In genomic region chr10:81210154-81210553, GRCm38 (mm10) we compare ENCODE assay signal across 19 mouse cellular contexts. TPM values are rescaled to one million over a fixed set of nuclear protein-coding genes. Genes with fewer than 3 reads are reported as not detected.
DNase-seq lines count a peak whose midpoint lies in the region; ATAC-seq and TF ChIP-seq lines count a peak whose summit lies in the region.
"Had no signal": no experiment of that assay in that cellular context is flagged by ENCODE, and none has a peak within 500 bp of the region (broad histone marks: within the 10 kb centered on the region; RNA-seq: fewer than 3 reads in every experiment).

No protein-coding gene starts in this region.

- no peak for TF ChIP-seq EP300 in lung, postnatal 0 days (IDR thresholded peaks at IDR 0.05)
- TF ChIP-seq EP300 in MEL (IDR thresholded peaks at IDR 0.05; ENCODE audit: low read depth in 1 of 2, low read length in 2 of 2) = no peak

- ATAC-seq in CD4-positive, CD25-positive, alpha-beta regulatory T cell, adult 4 months = no peak
- ATAC-seq in intestine, postnatal 0 days = no peak
- no peak for ATAC-seq in intestine, embryonic 15.5 days
- ATAC-seq in lung, postnatal 0 days = no peak
- ATAC-seq: forebrain, embryonic 13.5 days had no signal

- no peaks in the 10 kb centered on the region for H3K27me3 ChIP-seq in intestine, postnatal 0 days (replicated peaks; ENCODE audit: control insufficient read depth, insufficient read depth, low read length)
- no peaks in the 10 kb centered on the region for H3K27me3 ChIP-seq in intestine, embryonic 15.5 days (replicated peaks)
- H3K27me3 ChIP-seq in lung, postnatal 0 days (replicated peaks; ENCODE audit: insufficient read depth, low read length) = no peaks in the 10 kb centered on the region
- no peaks in the 10 kb centered on the region; a peak in 1 of 4 replicates for H3K27me3 ChIP-seq in MEL (ENCODE audit: control insufficient read depth in 1 of 2, insufficient read depth in 2 of 2, low read length in 2 of 2)
- H3K27me3 ChIP-seq: forebrain, embryonic 13.5 days; heart, embryonic 13.5 days; hindbrain, embryonic 13.5 days had no signal

- H3K4me2 ChIP-seq in intestine, postnatal 0 days (replicated peaks; ENCODE audit: low read depth) = no peak overlapping the region
- H3K4me2 ChIP-seq in intestine, embryonic 15.5 days (replicated peaks) = no peak overlapping the region
- no peak overlapping the region for H3K4me2 ChIP-seq in lung, postnatal 0 days (replicated peaks; ENCODE audit: low read depth, low read length)
- H3K4me2 ChIP-seq: embryonic facial prominence, embryonic 15.5 days; forebrain, embryonic 13.5 days; heart, embryonic 13.5 days; hindbrain, embryonic 13.5 days; kidney, embryonic 15.5 days had no signal

- no peak overlapping the region for H3K4me3 ChIP-seq in intestine, postnatal 0 days (ENCODE audit: low read depth, low read length)
- no peak overlapping the region for H3K4me3 ChIP-seq in intestine, embryonic 15.5 days (replicated peaks)
- no peak overlapping the region for H3K4me3 ChIP-seq in lung, postnatal 0 days (ENCODE audit: low read depth, low read length)
- no peak overlapping the region for H3K4me3 ChIP-seq in MEL (ENCODE audit: control insufficient read depth in 1 of 2, insufficient read depth in 1 of 2, low read depth in 2 of 2, low read length in 2 of 2)
- H3K4me3 ChIP-seq: embryonic facial prominence, embryonic 15.5 days; forebrain, embryonic 13.5 days; heart, embryonic 13.5 days; hindbrain, embryonic 13.5 days; kidney, embryonic 15.5 days; limb, embryonic 10.5 days had no signal

- H3K9ac ChIP-seq in intestine, postnatal 0 days (ENCODE audit: low read depth, low read length) = no peak overlapping the region
- no peak overlapping the region for H3K9ac ChIP-seq in intestine, embryonic 15.5 days
- H3K9ac ChIP-seq in lung, postnatal 0 days (replicated peaks; ENCODE audit: low read depth) = no peak overlapping the region
- H3K9ac ChIP-seq in MEL (ENCODE audit: control insufficient read depth, low read depth, low read length, poor library complexity, severe bottlenecking) = no peak overlapping the region
- H3K9ac ChIP-seq: embryonic facial prominence, embryonic 15.5 days; forebrain, embryonic 13.5 days; heart, embryonic 13.5 days; hindbrain, embryonic 13.5 days; kidney, embryonic 15.5 days had no signal

- no peak for TF ChIP-seq POLR2A in MEL (IDR thresholded peaks at IDR 0.05; ENCODE audit: control insufficient read depth in 1 of 2, insufficient read depth in 1 of 2, low read depth in 1 of 2, low read length in 2 of 2, poor library complexity in 1 of 2)

- peak; percentile 26 for DNase-seq in CD4-positive, CD25-positive, alpha-beta regulatory T cell, adult 2 months (ENCODE audit: low read depth, low spot score)
- DNase-seq in lung, postnatal 0 days (ENCODE audit: low spot score) = no peak
- DNase-seq in lung, postnatal 4 days = no peak
- peak; percentile 45 for DNase-seq in MEL (ENCODE audit: low read depth, low spot score)
- no peak for DNase-seq in kidney, postnatal 4 days
- DNase-seq: adrenal gland, postnatal 25 days; lung, adult 2 months had no signal

- 97% methylated on average over 5 of the region's 5 CpGs for WGBS in intestine, postnatal 0 days
- 97% methylated on average over 5 of the region's 5 CpGs for WGBS in intestine, embryonic 15.5 days
- 93% methylated on average over 5 of the region's 5 CpGs for WGBS in lung, postnatal 0 days

- no peak overlapping the region for H3K27ac ChIP-seq in intestine, postnatal 0 days (ENCODE audit: low read depth, low read length)
- H3K27ac ChIP-seq in intestine, embryonic 15.5 days = no peak overlapping the region
- H3K27ac ChIP-seq in lung, postnatal 0 days (ENCODE audit: low read length) = no peak overlapping the region
- no peak overlapping the region for H3K27ac ChIP-seq in MEL (ENCODE audit: control insufficient read depth, low read depth, low read length)
- H3K27ac ChIP-seq: embryonic facial prominence, embryonic 15.5 days; forebrain, embryonic 13.5 days; heart, embryonic 13.5 days; hindbrain, embryonic 13.5 days; kidney, embryonic 15.5 days; limb, embryonic 10.5 days had no signal

- peak; percentile 45; the same call in 1 of the 2 replicates for TF ChIP-seq CTCF in intestine, postnatal 0 days (IDR thresholded peaks at IDR 0.05; ENCODE audit: low read depth)
- peak; percentile 29 for TF ChIP-seq CTCF in lung, postnatal 0 days (IDR thresholded peaks at IDR 0.05)
- peak; percentile 46 to 67 (median 57) for TF ChIP-seq CTCF in MEL (IDR thresholded peaks at IDR 0.05 in 2 of 3, conservative IDR thresholded peaks at IDR 0.05 in 1 of 3; ENCODE audit: control insufficient read depth in 1 of 3, insufficient read depth in 1 of 3, low read depth in 2 of 3, low read length in 3 of 3, poor library complexity in 1 of 3, severe bottlenecking in 1 of 3)

- no peaks in the 10 kb centered on the region for H3K4me1 ChIP-seq in intestine, postnatal 0 days (replicated peaks; ENCODE audit: control insufficient read depth, insufficient read depth, low read length)
- no peaks in the 10 kb centered on the region for H3K4me1 ChIP-seq in intestine, embryonic 15.5 days (replicated peaks)
- H3K4me1 ChIP-seq in lung, postnatal 0 days (ENCODE audit: insufficient read depth, low read depth, low read length) = no peaks in the 10 kb centered on the region
- no peaks in the 10 kb centered on the region; a peak in 1 of 4 replicates for H3K4me1 ChIP-seq in MEL (ENCODE audit: control insufficient read depth in 1 of 2, insufficient read depth in 2 of 2, low read length in 2 of 2)
- H3K4me1 ChIP-seq: embryonic facial prominence, embryonic 15.5 days; forebrain, embryonic 13.5 days; heart, embryonic 13.5 days; hindbrain, embryonic 13.5 days; kidney, embryonic 15.5 days; limb, embryonic 10.5 days had no signal

- peak; percentile 4; the same call in 1 of the 2 replicates for TF ChIP-seq RAD21 in MEL (IDR thresholded peaks at IDR 0.05; ENCODE audit: low read depth, low read length)

- H3K9me3 ChIP-seq in intestine, postnatal 0 days (ENCODE audit: control insufficient read depth) = no peaks in the 10 kb centered on the region
- 0 out of 2 replicates have a peak, but pooled peaks cover 5% of the 10 kb centered on the region for H3K9me3 ChIP-seq in intestine, embryonic 15.5 days
- H3K9me3 ChIP-seq in lung, postnatal 0 days (ENCODE audit: low read length) = no peaks in the 10 kb centered on the region
- no peaks in the 10 kb centered on the region for H3K9me3 ChIP-seq in MEL (replicated peaks; ENCODE audit: insufficient read depth, low read length)
- H3K9me3 ChIP-seq: embryonic facial prominence, embryonic 15.5 days; kidney, embryonic 15.5 days had no signal

- H3K36me3 ChIP-seq in intestine, postnatal 0 days (ENCODE audit: control insufficient read depth, insufficient read depth) = no peaks in the 10 kb centered on the region
- H3K36me3 ChIP-seq in intestine, embryonic 15.5 days = no peaks in the 10 kb centered on the region
- H3K36me3 ChIP-seq in lung, postnatal 0 days (ENCODE audit: insufficient read depth, low read length) = no peaks in the 10 kb centered on the region
- no peaks in the 10 kb centered on the region for H3K36me3 ChIP-seq in MEL (ENCODE audit: control insufficient read depth in 1 of 2, insufficient read depth in 2 of 2, low read length in 2 of 2)
- H3K36me3 ChIP-seq: embryonic facial prominence, embryonic 15.5 days; heart, embryonic 13.5 days; kidney, embryonic 15.5 days; limb, embryonic 10.5 days had no signal

- no peaks in the 10 kb centered on the region for H3K79me2 ChIP-seq in MEL (ENCODE audit: control insufficient read depth, insufficient read depth, low read length, poor library complexity)

RNA-seq across cellular contexts. Expression of gene Nmrk2, which starts 8.3 kb away (rescaled TPM):
- polyA plus RNA-seq in CD4-positive, CD25-positive, alpha-beta regulatory T cell, adult 4 months (2017; shearing (Covaris generic)) = under 1 TPM; 0.31 to 0.44 TPM
- polyA plus RNA-seq in intestine, postnatal 0 days (2015; fragmentation: Nextera tagmentation; extraction: Ambion mirVana) = 0.08 and 0.10 TPM in 2 replicates
- polyA plus RNA-seq in intestine, embryonic 15.5 days (2015; fragmentation: Nextera tagmentation; extraction: Ambion mirVana) = 0.14 TPM in 1 of 2 replicates, not detected in the other
- polyA plus RNA-seq in lung, postnatal 0 days (2015; fragmentation: Nextera tagmentation; extraction: Ambion mirVana) = 0.80 and 0.92 TPM in 2 replicates
- not detected in 2 replicates for total RNA-seq in MEL (2012; rRNA removed)
- not detected for polyA plus RNA-seq in MEL (2012; ENCODE audit: insufficient read depth in 1 of 2, insufficient read length in 2 of 2, low read depth in 1 of 2, low replicate concordance in 2 of 2, missing spikeins in 1 of 2)
- total RNA-seq: adrenal gland, postnatal 25 days; common myeloid progenitor, adult 5-6 weeks; ES-E14 had no signal
- polyA plus RNA-seq: forebrain, embryonic 13.5 days; kidney, embryonic 15.5 days; limb, embryonic 10.5 days had no signal

RNA-seq across cellular contexts. Expression of gene Atcay, which starts 20.5 kb away (rescaled TPM):
- 1 to 10 TPM; 4.0 to 6.2 TPM for polyA plus RNA-seq in CD4-positive, CD25-positive, alpha-beta regulatory T cell, adult 4 months (2017; shearing (Covaris generic))
- 0.90 and 1.1 TPM in 2 replicates for polyA plus RNA-seq in intestine, postnatal 0 days (2015; fragmentation: Nextera tagmentation; extraction: Ambion mirVana)
- polyA plus RNA-seq in intestine, embryonic 15.5 days (2015; fragmentation: Nextera tagmentation; extraction: Ambion mirVana) = 1.7 TPM in 2 replicates
- not detected in 2 replicates for polyA plus RNA-seq in lung, postnatal 0 days (2015; fragmentation: Nextera tagmentation; extraction: Ambion mirVana)
- 0.19 and 0.20 TPM in 2 replicates for total RNA-seq in MEL (2012; rRNA removed)
- polyA plus RNA-seq in MEL (2012; ENCODE audit: insufficient read depth in 1 of 2, insufficient read length in 2 of 2, low read depth in 1 of 2, low replicate concordance in 2 of 2, missing spikeins in 1 of 2) = under 1 TPM in 1 of 2 experiments, not detected in 1; 0.33 TPM
- total RNA-seq: common myeloid progenitor, adult 5-6 weeks had no signal
- polyA plus RNA-seq: limb, embryonic 10.5 days had no signal

RNA-seq across cellular contexts. Expression of gene Zfr2, which starts 22.8 kb away (rescaled TPM):
- polyA plus RNA-seq in CD4-positive, CD25-positive, alpha-beta regulatory T cell, adult 4 months (2017; shearing (Covaris generic)) = 1 to 10 TPM; 1.6 to 1.7 TPM
- polyA plus RNA-seq in intestine, postnatal 0 days (2015; fragmentation: Nextera tagmentation; extraction: Ambion mirVana) = 3.2 and 3.4 TPM in 2 replicates
- 7.9 and 9.2 TPM in 2 replicates for polyA plus RNA-seq in intestine, embryonic 15.5 days (2015; fragmentation: Nextera tagmentation; extraction: Ambion mirVana)
- polyA plus RNA-seq in lung, postnatal 0 days (2015; fragmentation: Nextera tagmentation; extraction: Ambion mirVana) = 2.3 and 2.4 TPM in 2 replicates
- 0.39 and 0.81 TPM in 2 replicates for total RNA-seq in MEL (2012; rRNA removed)
- polyA plus RNA-seq in MEL (2012; ENCODE audit: insufficient read depth in 1 of 2, insufficient read length in 2 of 2, low read depth in 1 of 2, low replicate concordance in 2 of 2, missing spikeins in 1 of 2) = 1 to 10 TPM in 1 of 2 experiments, not detected in 1; 1.4 TPM
- total RNA-seq: common myeloid progenitor, adult 5-6 weeks had no signal

RNA-seq across cellular contexts. Expression of gene 4930442H23Rik, which starts 26.5 kb away (rescaled TPM):
- not detected for polyA plus RNA-seq in CD4-positive, CD25-positive, alpha-beta regulatory T cell, adult 4 months (2017; shearing (Covaris generic))
- polyA plus RNA-seq in intestine, postnatal 0 days (2015; fragmentation: Nextera tagmentation; extraction: Ambion mirVana) = 0.12 TPM in 2 replicates
- polyA plus RNA-seq in intestine, embryonic 15.5 days (2015; fragmentation: Nextera tagmentation; extraction: Ambion mirVana) = 0.13 and 0.15 TPM in 2 replicates
- 0.16 and 0.25 TPM in 2 replicates for polyA plus RNA-seq in lung, postnatal 0 days (2015; fragmentation: Nextera tagmentation; extraction: Ambion mirVana)
- 0.13 and 0.31 TPM in 2 replicates for total RNA-seq in MEL (2012; rRNA removed)
- polyA plus RNA-seq in MEL (2012; ENCODE audit: insufficient read depth in 1 of 2, insufficient read length in 2 of 2, low read depth in 1 of 2, low replicate concordance in 2 of 2, missing spikeins in 1 of 2) = under 1 TPM in 1 of 2 experiments, not detected in 1; 0.42 TPM
- total RNA-seq: adrenal gland, postnatal 25 days; common myeloid progenitor, adult 5-6 weeks; layer of hippocampus, postnatal 14 days had no signal
- polyA plus RNA-seq: forebrain, embryonic 13.5 days; kidney, embryonic 15.5 days; limb, embryonic 10.5 days; lung, adult 2 months had no signal

RNA-seq across cellular contexts. Expression of gene Dapk3, which starts 27.3 kb away (rescaled TPM):
- 1 to 10 TPM; 1.3 to 2.6 TPM for polyA plus RNA-seq in CD4-positive, CD25-positive, alpha-beta regulatory T cell, adult 4 months (2017; shearing (Covaris generic))
- 50.5 and 53.4 TPM in 2 replicates for polyA plus RNA-seq in intestine, postnatal 0 days (2015; fragmentation: Nextera tagmentation; extraction: Ambion mirVana)
- 56.6 and 62.7 TPM in 2 replicates for polyA plus RNA-seq in intestine, embryonic 15.5 days (2015; fragmentation: Nextera tagmentation; extraction: Ambion mirVana)
- 48.9 and 50.2 TPM in 2 replicates for polyA plus RNA-seq in lung, postnatal 0 days (2015; fragmentation: Nextera tagmentation; extraction: Ambion mirVana)
- 42.3 and 49.2 TPM in 2 replicates for total RNA-seq in MEL (2012; rRNA removed)
- 10 to 100 TPM in 1 of 2 experiments, not detected in 1; 79.1 TPM for polyA plus RNA-seq in MEL (2012; ENCODE audit: insufficient read depth in 1 of 2, insufficient read length in 2 of 2, low read depth in 1 of 2, low replicate concordance in 2 of 2, missing spikeins in 1 of 2)

Comparison
In these comparisons a context has a peak if more than half of its experiments do, and no peak if none do; other contexts are left out.
1. DNase-seq: peak in CD4-positive, CD25-positive, alpha-beta regulatory T cell, adult 2 months (single experiment) and MEL (single experiment); none in lung, postnatal 0 days (single experiment), lung, postnatal 4 days (0 of 2) and kidney, postnatal 4 days (0 of 2).
2. Peak in every context shown above with its lines, with median percentiles within 50 percentile points of each other: CTCF ChIP-seq.